Mouse (Mus musculus): Measurements from ENCODE around the gene Sfxn3.

DNA sequence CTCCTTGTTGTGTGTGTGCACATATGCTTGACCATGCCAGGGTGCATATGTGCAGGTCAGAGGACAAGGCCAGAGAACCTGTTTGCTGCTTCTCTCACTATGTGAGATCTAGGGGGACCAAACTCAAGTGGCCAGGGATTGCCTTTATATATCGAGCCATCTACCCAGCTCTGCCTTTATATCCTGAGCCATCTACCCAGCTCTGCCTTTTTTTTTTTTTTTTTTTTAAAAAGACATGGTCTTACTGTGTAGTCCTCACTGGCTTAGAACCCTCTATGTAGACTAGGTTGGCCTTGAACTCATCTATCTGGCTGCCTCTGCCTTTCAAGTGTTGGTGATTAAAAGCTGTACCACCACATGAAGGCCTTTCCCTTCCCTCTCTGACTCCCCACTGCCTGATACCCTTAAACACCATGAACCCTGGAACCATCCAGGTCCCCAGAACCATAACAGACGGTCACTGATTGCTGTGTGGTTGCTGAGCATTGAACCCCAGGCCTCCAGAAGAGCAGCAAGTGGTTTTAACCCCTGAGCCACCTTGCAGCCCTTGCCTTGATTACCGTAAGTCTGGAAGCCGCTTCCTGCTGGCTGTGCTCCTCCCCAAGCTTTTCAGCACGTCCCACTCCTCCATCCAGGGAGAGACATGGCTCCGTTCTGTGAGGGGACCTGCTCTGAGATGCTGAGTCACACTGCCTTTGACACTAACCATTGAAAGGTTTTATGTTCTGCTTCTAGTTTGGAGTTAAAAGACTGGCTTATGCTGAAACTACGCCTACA is 43.4 kb upstream of the Sfxn3 start:
- no peak for TF ChIP-seq CTCF (conservative IDR thresholded peaks at IDR 0.05; ENCODE audit: low read length)
- TF ChIP-seq POU5F1 (IDR thresholded peaks at IDR 0.05; ENCODE audit: borderline replicate concordance, low read length): no peak
